Mouse (Mus musculus): ENCODE measurements at regions not wholly inside any gene's neighbourhood (a gene's known extent, or its start where the extent isn't known, plus 50 kb on each side); places are given as distances from the start of the nearest gene placed in this dataset.

GRCm38 (mm10) chr1:18531702-18532101 lies 266.8 kb upstream of the Defb41 start:
- TF ChIP-seq POLR2A (IDR thresholded peaks at IDR 0.05; ENCODE audit: insufficient read depth, low read depth, low read length) (no peak), CTCF (IDR thresholded peaks at IDR 0.05) (no peak)

All from heart, adult 2 months (tissue).